Mouse (Mus musculus) thymus, adult 2 months (tissue): ENCODE data around the gene Fblim1.

Experiments used
- CTCF ChIP-seq: fragments of 200-500 bp; IDR thresholded peaks from 2 replicates; pipeline ENCODE4 v1.5.1; 2012; ENCODE audit warnings: mild to moderate bottlenecking, control low read depth, low read length, moderate library complexity, borderline replicate concordance; ENCODE audit not compliant: control insufficient read depth, poor library complexity, insufficient read depth; ENCODE audit errors: extremely low read depth
- POLR2A ChIP-seq: fragments of 200-500 bp; IDR thresholded peaks from 2 replicates; pipeline ENCODE4 v1.6.1; 2012; ENCODE audit warnings: mild to moderate bottlenecking, low read length, control low read depth, moderate library complexity; ENCODE audit not compliant: control insufficient read depth, poor library complexity, insufficient read depth; ENCODE audit errors: extremely low read depth

DNA sequence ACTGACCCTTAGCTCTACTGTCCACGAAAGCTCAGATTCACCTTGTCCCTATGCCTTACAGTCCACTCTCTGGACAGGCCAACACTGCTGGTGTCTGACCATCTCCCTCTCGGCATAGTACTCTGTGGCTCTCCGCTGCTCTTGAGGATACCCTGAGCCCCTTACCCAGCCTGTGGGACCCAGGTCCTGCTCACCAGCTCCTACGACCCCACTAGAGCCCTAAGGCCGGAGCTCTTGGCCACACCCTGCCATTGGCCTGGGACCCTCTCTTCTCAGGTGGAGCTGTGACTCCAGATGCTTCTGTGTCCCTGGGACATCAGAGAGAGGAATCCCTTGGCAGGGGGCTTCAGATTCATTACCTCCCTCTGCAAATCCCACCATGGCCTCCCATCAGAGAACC lies 475 bp downstream of the Fblim1 start:
- no peak for TF ChIP-seq CTCF
- no peak for TF ChIP-seq POLR2A
